Mouse (Mus musculus) cerebellum, postnatal 4 days (tissue): ENCODE data around the gene Pde4a.
"Not testable (repeated sequence)": the region's sequence is repeated elsewhere in the genome, so short reads cannot be mapped to it uniquely, and the experiment has no call there.

Experiments used
- DNase-seq, 2 experiments: peaks; one replicate each; pipeline ENCODE4 v3.0.0; 2022; ENCODE audit warnings: low spot score in 2 of 2, mixed read lengths in 1 of 2

Pde4a gene

DNA sequence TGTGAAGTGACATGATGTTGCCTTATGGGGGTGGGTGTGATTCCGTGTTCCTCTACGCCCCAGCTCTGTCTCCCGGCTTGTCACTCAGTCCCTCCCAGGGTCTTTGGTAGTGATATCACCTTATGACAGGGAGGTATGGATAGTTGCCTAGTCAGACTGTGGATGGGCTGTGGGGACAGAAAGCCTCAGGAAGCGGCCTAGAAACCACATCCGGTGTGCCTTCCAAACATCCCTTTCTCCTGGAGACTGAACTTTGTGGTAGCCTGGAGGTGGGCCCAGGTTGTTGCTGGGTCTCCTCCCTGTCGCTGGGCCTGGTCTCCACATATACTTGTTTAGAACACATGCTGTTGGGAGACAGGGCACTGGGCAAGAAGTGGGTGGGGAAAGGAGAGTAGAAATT is 17.9 kb downstream of the Pde4a start:
- no peak for DNase-seq

- DNase-seq = no peak
Observed at GRCm38 (mm10) chr9:21183905-21184413, 18.4 kb downstream of the Pde4a start.

GRCm38 (mm10) chr9:21184733-21185132 is 19.2 kb downstream of the Pde4a start:
- DNase-seq = peak in 1 of 2 experiments; percentile 71

GRCm38 (mm10) chr9:21185436-21185835 is 19.9 kb downstream of the Pde4a start:
- no peak for DNase-seq

DNA sequence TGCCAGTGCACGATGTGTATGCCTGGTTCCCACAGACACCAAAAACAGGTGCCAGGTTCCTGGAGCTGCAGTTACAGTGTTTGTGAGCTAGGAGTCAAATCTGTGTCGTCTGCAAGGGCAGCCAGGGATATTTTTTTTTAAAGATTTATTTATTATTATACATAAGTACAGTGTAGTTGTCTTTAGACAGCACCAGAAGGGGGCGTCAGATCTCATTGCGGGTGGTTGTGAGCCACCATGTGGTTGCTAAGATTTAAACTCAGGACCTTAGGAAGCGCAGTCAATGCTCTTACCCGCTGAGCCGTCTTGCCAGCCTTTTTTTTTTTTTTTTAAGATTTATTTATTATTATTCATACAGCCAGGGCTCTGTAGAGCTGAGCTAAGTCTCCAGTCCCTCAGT is 24.4 kb downstream of the Pde4a start:
- DNase-seq = no peak

DNA sequence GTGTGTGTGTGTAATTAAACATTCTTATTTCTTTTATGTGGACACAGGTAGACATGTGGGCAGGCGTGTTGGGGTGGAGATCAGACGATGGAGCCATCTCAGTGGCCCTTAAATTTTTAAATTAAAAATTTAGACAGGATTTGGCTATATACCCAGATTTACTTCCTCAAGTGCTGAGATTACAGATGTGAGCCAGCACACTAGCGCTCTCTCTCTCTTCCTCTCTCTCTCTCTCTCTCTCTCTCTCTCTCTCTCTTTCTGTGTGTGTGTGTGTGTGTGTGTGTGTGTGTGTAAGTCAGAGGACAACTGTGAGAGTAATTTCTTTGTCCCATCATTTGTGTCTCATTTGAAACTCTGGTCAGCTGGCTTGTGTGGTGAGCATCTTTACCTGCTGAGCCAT is 25.2 kb downstream of the Pde4a start:
- DNase-seq = no peak

GRCm38 (mm10) chr9:21193786-21194185 is 28.3 kb downstream of the Pde4a start:
- DNase-seq = no peak

- no peak for DNase-seq
Observed at GRCm38 (mm10) chr9:21194787-21195493, 29.4 kb downstream of the Pde4a start.

- DNase-seq = not testable (repeated sequence)
Observed at GRCm38 (mm10) chr9:21195736-21196505, 30.4 kb downstream of the Pde4a start.

DNA sequence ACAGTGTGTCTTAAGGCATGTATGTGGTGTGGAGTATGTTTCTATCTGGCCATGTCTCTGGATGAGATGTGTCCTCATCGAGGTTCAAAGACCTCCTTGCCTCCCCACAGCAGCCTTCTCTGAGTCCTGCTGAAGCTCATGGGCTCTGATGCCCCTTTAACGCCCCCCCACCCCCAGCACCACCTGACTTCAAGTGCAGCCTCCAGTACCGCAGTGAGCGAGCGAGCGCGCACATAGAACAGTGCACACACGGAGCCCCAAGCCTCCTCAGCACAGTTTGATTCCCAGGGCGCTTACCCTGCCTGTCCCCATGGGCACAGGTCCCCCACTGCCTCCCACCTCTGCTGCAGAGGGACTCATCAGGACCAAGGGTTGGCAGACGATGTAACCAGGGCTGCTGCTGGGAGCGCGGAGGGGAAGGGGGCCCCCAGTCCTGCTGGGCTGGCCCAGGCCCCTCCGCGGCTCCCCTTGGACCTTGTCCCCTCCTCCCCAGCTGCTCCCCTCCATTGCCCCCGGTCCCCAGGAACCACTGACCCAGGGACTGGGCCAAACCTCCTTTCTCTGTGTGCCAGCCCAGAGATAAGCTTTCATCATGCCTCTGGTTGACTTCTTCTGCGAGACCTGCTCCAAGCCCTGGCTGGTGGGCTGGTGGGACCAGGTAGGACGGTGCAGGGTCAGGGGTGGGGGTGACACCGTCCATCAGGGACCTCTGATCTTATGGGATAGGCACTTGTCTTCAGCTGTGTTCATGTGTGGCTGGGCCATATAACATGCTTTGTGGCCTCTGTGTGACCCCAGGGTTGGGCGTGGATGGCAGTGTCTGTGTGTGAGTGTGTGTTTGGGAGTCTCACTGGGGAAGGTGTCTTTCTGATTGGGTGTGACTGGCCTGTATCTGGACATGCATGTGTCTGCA is 31.3 kb downstream of the Pde4a start:
- peak in 1 of 2 experiments; percentile 57 for DNase-seq

DNA sequence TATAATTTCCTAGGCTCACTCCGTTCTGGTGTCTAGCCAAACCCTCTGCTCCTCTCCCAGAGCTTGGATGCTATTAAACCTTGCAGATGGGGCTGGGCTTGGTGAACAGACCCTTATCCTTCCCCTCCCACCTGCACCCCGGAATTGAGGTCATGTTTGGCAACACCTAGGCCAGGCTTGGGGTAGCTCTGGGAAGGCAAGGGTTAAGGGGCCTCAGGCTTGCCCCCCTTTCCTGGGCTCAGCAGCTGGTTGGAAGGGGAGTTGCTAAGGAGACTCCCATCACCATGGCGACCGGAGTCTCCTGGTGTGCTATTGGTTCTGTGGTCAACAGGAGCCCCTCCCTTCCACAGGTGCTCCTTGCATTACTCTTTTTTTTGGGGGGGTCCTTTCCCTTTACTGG is 32.5 kb downstream of the Pde4a start:
- peak in 1 of 2 experiments; percentile 66 for DNase-seq

DNA sequence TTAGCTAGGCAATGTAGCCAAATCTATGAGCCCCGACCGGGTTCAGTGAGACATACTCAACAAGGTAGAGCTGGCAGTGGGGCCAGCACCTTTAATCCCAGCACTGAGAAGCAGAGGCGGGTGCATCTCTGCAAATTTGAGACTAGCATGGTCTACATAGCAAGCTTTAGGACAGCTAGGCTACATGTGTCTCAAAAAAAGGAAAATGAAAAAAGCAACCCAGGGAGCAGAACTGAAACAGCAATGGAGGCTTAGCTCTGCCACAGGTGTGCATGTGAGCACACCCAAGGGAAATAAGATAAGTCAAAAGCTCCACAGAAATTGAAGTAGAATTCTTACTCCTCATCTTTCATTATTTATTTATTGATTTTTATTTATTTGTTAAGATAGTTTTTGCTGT is 33.4 kb downstream of the Pde4a start:
- DNase-seq = no peak

GRCm38 (mm10) chr9:21204156-21204527 is 38.6 kb downstream of the Pde4a start:
- DNase-seq = no peak

GRCm38 (mm10) chr9:21204528-21205272 is 39.2 kb downstream of the Pde4a start:
- no peak for DNase-seq

GRCm38 (mm10) chr9:21206848-21207247 is 41.3 kb downstream of the Pde4a start:
- no peak for DNase-seq

- DNase-seq = no peak
Observed at GRCm38 (mm10) chr9:21208626-21209025, 43.1 kb downstream of the Pde4a start.

DNA sequence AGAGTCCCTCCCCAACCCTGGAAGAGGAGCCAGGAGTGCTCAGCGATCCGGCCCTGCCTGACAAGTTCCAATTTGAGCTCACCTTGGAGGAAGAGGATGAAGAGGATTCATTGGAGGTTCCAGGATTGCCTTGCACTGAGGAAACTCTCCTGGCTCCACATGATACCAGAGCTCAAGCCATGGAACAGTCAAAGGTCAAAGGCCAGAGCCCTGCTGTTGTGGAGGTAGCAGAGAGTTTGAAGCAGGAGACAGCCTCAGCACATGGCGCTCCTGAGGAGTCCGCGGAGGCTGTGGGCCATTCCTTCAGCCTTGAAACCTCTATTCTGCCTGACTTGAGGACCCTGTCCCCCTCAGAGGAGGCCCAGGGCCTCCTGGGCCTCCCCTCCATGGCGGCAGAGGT is 45.3 kb downstream of the Pde4a start:
- no peak for DNase-seq

DNA sequence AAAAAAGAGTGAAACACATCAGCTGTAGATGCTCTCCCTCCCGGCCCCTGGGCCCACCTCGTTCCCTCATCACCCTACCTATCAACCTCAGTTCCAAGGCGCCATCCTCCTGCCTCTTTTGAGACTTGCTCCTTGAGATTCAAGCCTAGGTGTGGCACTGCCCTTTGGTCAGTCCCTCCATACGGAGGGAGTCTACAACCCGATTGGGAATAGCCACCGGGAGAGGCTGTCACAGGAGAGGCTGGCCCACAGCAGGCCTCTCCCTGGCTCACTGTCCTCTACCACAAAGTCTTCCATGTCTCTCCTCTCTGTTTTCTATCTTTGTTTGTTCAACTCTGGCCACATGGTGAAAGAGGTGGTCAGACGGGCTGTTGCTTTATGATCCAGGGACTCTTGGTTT is 46.1 kb downstream of the Pde4a start:
- no peak for DNase-seq

- DNase-seq = no peak
Observed at GRCm38 (mm10) chr9:21213617-21214190, 48.2 kb downstream of the Pde4a start.

DNA sequence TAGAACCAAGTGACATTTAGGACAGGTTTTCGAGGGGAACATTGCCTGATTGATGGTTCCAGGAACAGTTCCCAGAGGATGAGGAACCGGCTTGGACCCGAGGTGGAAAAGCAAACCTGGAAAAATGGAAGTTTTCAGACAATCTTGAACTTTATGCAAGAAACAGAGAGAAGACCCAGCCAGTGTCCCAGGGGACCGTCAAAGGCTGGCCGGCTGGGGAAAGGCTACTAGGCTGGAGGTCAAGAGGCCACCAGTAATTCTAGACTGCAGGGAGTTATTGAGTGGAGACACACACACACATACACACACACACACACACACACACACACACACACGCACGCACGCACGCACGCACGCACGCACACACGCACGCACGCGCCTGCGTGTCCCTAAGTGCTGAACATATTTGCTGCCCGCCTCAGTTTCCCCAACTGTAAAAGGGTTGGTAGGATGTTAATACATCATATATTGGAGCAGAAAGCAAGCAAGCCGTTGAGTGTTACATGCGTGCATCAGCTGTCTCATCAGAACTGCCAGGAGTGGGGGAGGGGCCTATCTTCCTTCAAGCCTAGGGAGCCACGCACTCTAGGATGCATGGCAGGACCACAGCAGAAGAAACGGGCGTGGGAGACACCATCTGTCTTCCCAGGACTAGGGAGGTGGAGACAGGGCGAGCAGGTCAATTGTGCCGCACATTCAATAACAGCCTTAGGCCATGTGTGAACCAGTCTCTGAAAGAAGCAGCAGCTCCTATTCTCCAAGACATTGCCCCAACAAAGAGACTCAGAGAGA is 50.7 kb downstream of the Pde4a start:
- no peak for DNase-seq
